Mouse (Mus musculus): ENCODE measurements at regions not wholly inside any gene's neighbourhood (a gene's known extent, or its start where the extent isn't known, plus 50 kb on each side); places are given as distances from the start of the nearest gene placed in this dataset.

DNA sequence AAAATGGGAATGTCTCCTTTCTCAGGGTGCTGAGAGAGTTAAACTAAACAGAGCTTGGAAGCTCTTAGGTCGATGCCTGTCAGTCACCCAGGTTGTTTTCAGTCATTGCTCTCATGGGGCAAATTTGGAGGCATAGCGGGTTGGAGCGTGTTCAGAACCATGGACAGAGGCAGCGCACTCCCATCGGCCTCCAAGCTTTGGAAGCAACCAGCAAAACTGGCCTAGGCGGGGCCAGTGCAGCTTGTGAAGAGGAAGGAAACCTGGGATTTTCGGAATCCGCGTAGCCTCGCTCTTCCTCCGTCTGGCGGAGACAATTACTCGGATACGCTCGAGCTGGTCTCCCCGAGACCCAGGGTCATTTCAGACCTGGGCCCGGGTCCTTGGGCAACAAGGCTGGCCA lies 63.4 kb upstream of the Pax2 start:
- DNase-seq (ENCODE audit: low read depth): peak; percentile 21

- DNase-seq (ENCODE audit: low read depth): no peak
Measured at GRCm38 (mm10) chr19:44692816-44693215, 63.0 kb upstream of the Pax2 start.

DNA sequence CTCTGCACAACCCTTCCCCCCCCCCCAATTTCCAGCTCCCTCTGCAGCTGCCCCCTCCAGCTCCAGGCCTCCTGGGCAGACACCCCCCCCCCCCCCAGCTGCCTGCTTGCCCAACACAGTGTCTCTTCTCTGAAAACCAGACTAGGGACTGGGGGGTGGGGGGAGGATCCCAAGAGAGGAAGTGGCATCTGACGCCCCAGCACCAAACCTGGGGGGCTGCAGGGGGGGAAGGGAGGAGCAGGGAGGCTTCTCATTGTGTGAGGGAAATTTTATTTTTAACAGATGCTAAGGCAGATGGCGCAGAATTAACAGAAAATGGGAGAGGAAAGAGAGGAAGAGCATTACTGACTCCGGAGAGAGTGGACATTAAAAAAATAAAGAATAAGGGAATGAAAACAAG lies 60.5 kb upstream of the Pax2 start:
- DNase-seq (ENCODE audit: low read depth): no peak

- no peak for DNase-seq (ENCODE audit: low read depth)
Measured at GRCm38 (mm10) chr19:44696059-44696712, 59.7 kb upstream of the Pax2 start.

- no peak for DNase-seq (ENCODE audit: low read depth)
Measured at GRCm38 (mm10) chr19:44696773-44697172, 59.1 kb upstream of the Pax2 start.

- DNase-seq (ENCODE audit: low read depth): no peak
Measured at GRCm38 (mm10) chr19:44698382-44699256, 57.2 kb upstream of the Pax2 start.

All from induced T-regulatory cell, adult 2 months (primary cell).